Mouse (Mus musculus): ENCODE data around the gene Ankrd36.
"Not testable (repeated sequence)": the region's sequence is repeated elsewhere in the genome, so short reads cannot be mapped to it uniquely, and the experiment has no call there.

The Ankrd36 gene

GRCm38 (mm10) chr11:5569474-5569873 lies at the start of gene Ankrd36:
Gene Ankrd36, plus strand, starts transcription at chr11:5569684.
- DNase-seq (ENCODE audit: low read depth, low spot score): no peak

GRCm38 (mm10) chr11:5520412-5521265 lies 48.8 kb upstream of the Ankrd36 start, which contains the start of gene Xbp1:
Gene Xbp1, plus strand, starts transcription at chr11:5520659.
- DNase-seq (ENCODE audit: low read depth, low spot score): peak; percentile 89

GRCm38 (mm10) chr11:5521266-5521515 lies 48.3 kb upstream of the Ankrd36 start:
- no peak for DNase-seq (ENCODE audit: low read depth, low spot score)

- DNase-seq (ENCODE audit: low read depth, low spot score): peak; percentile 59
These were observed 47.8 kb upstream of the Ankrd36 start for GRCm38 (mm10) chr11:5521516-5522291.

GRCm38 (mm10) chr11:5522798-5523415 lies 46.6 kb upstream of the Ankrd36 start:
- DNase-seq (ENCODE audit: low read depth, low spot score): no peak

GRCm38 (mm10) chr11:5525418-5525817 lies 44.1 kb upstream of the Ankrd36 start:
- no peak for DNase-seq (ENCODE audit: low read depth, low spot score)

- DNase-seq (ENCODE audit: low read depth, low spot score): no peak
These were observed 42.7 kb upstream of the Ankrd36 start for GRCm38 (mm10) chr11:5526573-5527439.

- DNase-seq (ENCODE audit: low read depth, low spot score): no peak
These were observed 41.5 kb upstream of the Ankrd36 start for GRCm38 (mm10) chr11:5527865-5528523.

- DNase-seq (ENCODE audit: low read depth, low spot score): no peak
These were observed 40.6 kb upstream of the Ankrd36 start for GRCm38 (mm10) chr11:5528841-5529240.

GRCm38 (mm10) chr11:5530172-5530571 lies 39.3 kb upstream of the Ankrd36 start:
- DNase-seq (ENCODE audit: low read depth, low spot score): no peak

GRCm38 (mm10) chr11:5530717-5531116 lies 38.8 kb upstream of the Ankrd36 start:
- DNase-seq (ENCODE audit: low read depth, low spot score): no peak

- no peak for DNase-seq (ENCODE audit: low read depth, low spot score)
These were observed 36.4 kb upstream of the Ankrd36 start for GRCm38 (mm10) chr11:5533108-5533507.

GRCm38 (mm10) chr11:5537454-5537853 lies 32.0 kb upstream of the Ankrd36 start:
- not testable (repeated sequence) for DNase-seq (ENCODE audit: low read depth, low spot score)

GRCm38 (mm10) chr11:5540331-5540730 lies 29.2 kb upstream of the Ankrd36 start:
- DNase-seq (ENCODE audit: low read depth, low spot score): no peak

GRCm38 (mm10) chr11:5541230-5541798 lies 28.2 kb upstream of the Ankrd36 start:
- DNase-seq (ENCODE audit: low read depth, low spot score): no peak

GRCm38 (mm10) chr11:5541799-5542481 lies 27.5 kb upstream of the Ankrd36 start, which contains the start of gene Ccdc117:
Gene Ccdc117, minus strand, starts transcription at chr11:5542187.
- peak; percentile 82 for DNase-seq (ENCODE audit: low read depth, low spot score)

- no peak for DNase-seq (ENCODE audit: low read depth, low spot score)
These were observed 26.9 kb upstream of the Ankrd36 start for GRCm38 (mm10) chr11:5542482-5543185.

- DNase-seq (ENCODE audit: low read depth, low spot score): no peak
These were observed 26.2 kb upstream of the Ankrd36 start for GRCm38 (mm10) chr11:5543281-5543680.

- DNase-seq (ENCODE audit: low read depth, low spot score): not testable (repeated sequence)
These were observed 24.8 kb upstream of the Ankrd36 start for GRCm38 (mm10) chr11:5544709-5545108.
